Mouse (Mus musculus): Measurements from ENCODE around the gene AW822073. TPM values are rescaled to one million over a fixed set of nuclear protein-coding genes. Genes with fewer than 3 reads are reported as not detected.
"Not testable (repeated sequence)": the region's sequence is repeated elsewhere in the genome, so short reads cannot be mapped to it uniquely, and the experiment has no call there.

The AW822073 gene
- polyA plus RNA-seq, 1 experiment from 2014 or later, result not detected

GRCm38 (mm10) chr10:58234985-58235384 lies 10.3 kb upstream of the AW822073 start:
- H3K4me2 ChIP-seq (ENCODE audit: low read depth, low read length); H3K9ac ChIP-seq (ENCODE audit: low read length); H3K27me3 ChIP-seq (ENCODE audit: control insufficient read depth, insufficient read depth, low read length); ATAC-seq (replicated peaks; ENCODE audit: extremely low read depth, insufficient read depth, low FRiP score); H3K27ac ChIP-seq (ENCODE audit: low read length); H3K4me1 ChIP-seq (ENCODE audit: control insufficient read depth, insufficient read depth, low read length); H3K4me3 ChIP-seq (ENCODE audit: low read length); H3K36me3 ChIP-seq (ENCODE audit: control insufficient read depth, insufficient read depth): not testable (repeated sequence)
- peaks cover 23% of the 10 kb centered on the region for H3K9me3 ChIP-seq (replicated peaks; ENCODE audit: control insufficient read depth, low read length)
- 82% methylated on average over 4 of the region's 4 CpGs for WGBS

- H3K36me3 ChIP-seq (ENCODE audit: control insufficient read depth, insufficient read depth); H3K4me1 ChIP-seq (ENCODE audit: control insufficient read depth, insufficient read depth, low read length); H3K27me3 ChIP-seq (ENCODE audit: control insufficient read depth, insufficient read depth, low read length); H3K4me3 ChIP-seq (ENCODE audit: low read length); ATAC-seq (replicated peaks; ENCODE audit: extremely low read depth, insufficient read depth, low FRiP score); H3K27ac ChIP-seq (ENCODE audit: low read length); H3K9ac ChIP-seq (ENCODE audit: low read length); H3K4me2 ChIP-seq (ENCODE audit: low read depth, low read length): not testable (repeated sequence)
- peaks cover 19% of the 10 kb centered on the region for H3K9me3 ChIP-seq (replicated peaks; ENCODE audit: control insufficient read depth, low read length)
Observed at GRCm38 (mm10) chr10:58233740-58234121, 9.0 kb upstream of the AW822073 start.

GRCm38 (mm10) chr10:58233054-58233739 lies 8.5 kb upstream of the AW822073 start:
- H3K9me3 ChIP-seq (replicated peaks; ENCODE audit: control insufficient read depth, low read length), result peaks cover 16% of the 10 kb centered on the region
- H3K4me2 ChIP-seq (ENCODE audit: low read depth, low read length); H3K27me3 ChIP-seq (ENCODE audit: control insufficient read depth, insufficient read depth, low read length); H3K36me3 ChIP-seq (ENCODE audit: control insufficient read depth, insufficient read depth); H3K27ac ChIP-seq (ENCODE audit: low read length); H3K4me1 ChIP-seq (ENCODE audit: control insufficient read depth, insufficient read depth, low read length); H3K4me3 ChIP-seq (ENCODE audit: low read length); H3K9ac ChIP-seq (ENCODE audit: low read length): not testable (repeated sequence)
- 66% methylated on average over 9 of the region's 10 CpGs for WGBS
- ATAC-seq (replicated peaks; ENCODE audit: extremely low read depth, insufficient read depth, low FRiP score), result peak; percentile 19; the same call in 1 of the 2 replicates

GRCm38 (mm10) chr10:58232641-58232969 lies 7.9 kb upstream of the AW822073 start, which contains the start of gene Duxf3:
Gene Duxf3, minus strand, starts transcription at chr10:58232675.
- not testable (repeated sequence) for H3K27me3 ChIP-seq (ENCODE audit: control insufficient read depth, insufficient read depth, low read length); H3K36me3 ChIP-seq (ENCODE audit: control insufficient read depth, insufficient read depth); H3K4me3 ChIP-seq (ENCODE audit: low read length); H3K27ac ChIP-seq (ENCODE audit: low read length); H3K4me2 ChIP-seq (ENCODE audit: low read depth, low read length); H3K9ac ChIP-seq (ENCODE audit: low read length); H3K4me1 ChIP-seq (ENCODE audit: control insufficient read depth, insufficient read depth, low read length)
- ATAC-seq (replicated peaks; ENCODE audit: extremely low read depth, insufficient read depth, low FRiP score), result peak; percentile 41; the same call in 1 of the 2 replicates
- H3K9me3 ChIP-seq (replicated peaks; ENCODE audit: control insufficient read depth, low read length), result peaks cover 16% of the 10 kb centered on the region
- WGBS, result 71% methylated on average over 7 of the region's 8 CpGs

- H3K4me2 ChIP-seq (ENCODE audit: low read depth, low read length); H3K27me3 ChIP-seq (ENCODE audit: control insufficient read depth, insufficient read depth, low read length); H3K9ac ChIP-seq (ENCODE audit: low read length); H3K4me1 ChIP-seq (ENCODE audit: control insufficient read depth, insufficient read depth, low read length); H3K36me3 ChIP-seq (ENCODE audit: control insufficient read depth, insufficient read depth); H3K4me3 ChIP-seq (ENCODE audit: low read length); H3K27ac ChIP-seq (ENCODE audit: low read length): not testable (repeated sequence)
- H3K9me3 ChIP-seq (replicated peaks; ENCODE audit: control insufficient read depth, low read length), result peaks cover 16% of the 10 kb centered on the region
- WGBS, result 80% methylated on average over 31 of the region's 35 CpGs
- ATAC-seq (replicated peaks; ENCODE audit: extremely low read depth, insufficient read depth, low FRiP score), result peak; percentile 78
Observed at GRCm38 (mm10) chr10:58231779-58232640, 7.3 kb upstream of the AW822073 start.

GRCm38 (mm10) chr10:58231088-58231487 lies 6.4 kb upstream of the AW822073 start:
- not testable (repeated sequence) for H3K27me3 ChIP-seq (ENCODE audit: control insufficient read depth, insufficient read depth, low read length); H3K4me1 ChIP-seq (ENCODE audit: control insufficient read depth, insufficient read depth, low read length); H3K4me2 ChIP-seq (ENCODE audit: low read depth, low read length); H3K36me3 ChIP-seq (ENCODE audit: control insufficient read depth, insufficient read depth); H3K27ac ChIP-seq (ENCODE audit: low read length); H3K9ac ChIP-seq (ENCODE audit: low read length); H3K4me3 ChIP-seq (ENCODE audit: low read length)
- WGBS, result 74% methylated on average over 5 of the region's 7 CpGs
- peak; percentile 17; the same call in 1 of the 2 replicates for ATAC-seq (replicated peaks; ENCODE audit: extremely low read depth, insufficient read depth, low FRiP score)
- H3K9me3 ChIP-seq (replicated peaks; ENCODE audit: control insufficient read depth, low read length), result peaks cover 14% of the 10 kb centered on the region

GRCm38 (mm10) chr10:58230021-58230420 lies 5.3 kb upstream of the AW822073 start:
- H3K27me3 ChIP-seq (ENCODE audit: control insufficient read depth, insufficient read depth, low read length); H3K36me3 ChIP-seq (ENCODE audit: control insufficient read depth, insufficient read depth); H3K9ac ChIP-seq (ENCODE audit: low read length); H3K4me1 ChIP-seq (ENCODE audit: control insufficient read depth, insufficient read depth, low read length); H3K27ac ChIP-seq (ENCODE audit: low read length); ATAC-seq (replicated peaks; ENCODE audit: extremely low read depth, insufficient read depth, low FRiP score); H3K4me3 ChIP-seq (ENCODE audit: low read length); H3K4me2 ChIP-seq (ENCODE audit: low read depth, low read length): not testable (repeated sequence)
- H3K9me3 ChIP-seq (replicated peaks; ENCODE audit: control insufficient read depth, low read length), result peaks cover 14% of the 10 kb centered on the region
- 48% methylated on average over 3 of the region's 3 CpGs for WGBS

GRCm38 (mm10) chr10:58227798-58228197 lies 3.1 kb upstream of the AW822073 start:
- H3K36me3 ChIP-seq (ENCODE audit: control insufficient read depth, insufficient read depth), result not testable (repeated sequence)
- WGBS, result 83% methylated on average over 2 of the region's 6 CpGs

GRCm38 (mm10) chr10:58226357-58226756 lies 1.6 kb upstream of the AW822073 start:
- not testable (repeated sequence) for H3K27ac ChIP-seq (ENCODE audit: low read length); H3K4me2 ChIP-seq (ENCODE audit: low read depth, low read length); H3K4me3 ChIP-seq (ENCODE audit: low read length); H3K9ac ChIP-seq (ENCODE audit: low read length); H3K9me3 ChIP-seq (replicated peaks; ENCODE audit: control insufficient read depth, low read length); H3K27me3 ChIP-seq (ENCODE audit: control insufficient read depth, insufficient read depth, low read length); H3K4me1 ChIP-seq (ENCODE audit: control insufficient read depth, insufficient read depth, low read length); ATAC-seq (replicated peaks; ENCODE audit: extremely low read depth, insufficient read depth, low FRiP score); H3K36me3 ChIP-seq (ENCODE audit: control insufficient read depth, insufficient read depth)
- WGBS, result 70% methylated on average over 4 of the region's 4 CpGs

More at GRCm38 (mm10) chr10:58227798-58228197, 3.1 kb upstream of the AW822073 start:
- not testable (repeated sequence) for H3K9ac ChIP-seq (ENCODE audit: low read length); H3K4me2 ChIP-seq (ENCODE audit: low read depth, low read length); H3K4me1 ChIP-seq (ENCODE audit: control insufficient read depth, insufficient read depth, low read length); ATAC-seq (replicated peaks; ENCODE audit: extremely low read depth, insufficient read depth, low FRiP score); H3K4me3 ChIP-seq (ENCODE audit: low read length); H3K27ac ChIP-seq (ENCODE audit: low read length); H3K27me3 ChIP-seq (ENCODE audit: control insufficient read depth, insufficient read depth, low read length)
- H3K9me3 ChIP-seq (replicated peaks; ENCODE audit: control insufficient read depth, low read length), result peaks cover 14% of the 10 kb centered on the region
